Mouse (Mus musculus) subcutaneous adipose tissue, adult 2 months (tissue): Measurements from ENCODE around the gene Gm21650. TPM values are rescaled to one million over a fixed set of nuclear protein-coding genes. Genes with fewer than 3 reads are reported as not detected.

Source experiments
- polyA plus RNA-seq: library from polyadenylated mRNA; depleted of rRNA; stranded (reverse); fragments of >200 nt; gene quantifications from 2 replicates; pipeline ENCODE4 v1.2.3, GENCODE M21; 2012; ENCODE audit warnings: low replicate concordance; rRNA removed

Gm21650 gene
- polyA plus RNA-seq = not detected in 2 replicates

DNA sequence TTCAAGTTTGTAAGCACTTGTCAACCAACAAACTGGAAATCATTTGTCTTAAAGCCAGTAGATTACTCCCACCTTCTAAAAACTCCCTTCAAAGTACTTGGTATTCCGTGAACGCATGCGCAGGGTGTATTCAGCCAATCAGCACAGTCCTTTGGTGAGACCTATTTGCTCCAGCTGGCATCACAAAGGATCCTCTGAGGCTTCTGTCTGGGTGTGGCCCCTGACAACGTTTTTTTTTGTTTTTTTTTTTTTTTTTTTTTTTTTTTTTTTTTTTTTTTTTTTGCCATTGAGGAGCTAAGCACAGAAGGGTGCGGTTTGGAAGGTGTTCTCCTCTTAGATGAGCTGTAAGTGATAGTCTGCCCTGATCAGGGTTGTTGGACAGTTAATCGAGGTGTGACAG, at the start of gene Gm21650:
Gene Gm21650, plus strand, starts transcription at position 301 of the 400 bp plus-strand sequence.

